Mouse (Mus musculus) kidney, postnatal 25 days (tissue): ENCODE measurements around the gene Mcrip2.
A peak's percentile ranks its signal among the peaks of the same experiment; 100 is the strongest.
"Not testable (repeated sequence)": the region's sequence is repeated elsewhere in the genome, so short reads cannot be mapped to it uniquely, and the experiment has no call there.

Experiments used
- DNase-seq, 2 experiments: peaks; one replicate each; pipeline ENCODE4 v3.0.0; 2021; ENCODE audit warnings: mixed read lengths in 2 of 2

Mcrip2 gene

GRCm38 (mm10) chr17:25880196-25880910, 11.8 kb upstream of the Mcrip2 start, which contains the start of gene Wfikkn1:
Gene Wfikkn1 (minus strand): TSS chr17:25880858.
- DNase-seq: peak in 1 of 2 experiments; percentile 62

GRCm38 (mm10) chr17:25879750-25880149, 11.2 kb upstream of the Mcrip2 start:
- DNase-seq: peak in 1 of 2 experiments; percentile 58

- peak; percentile 81 to 89 for DNase-seq
These were observed 10.7 kb upstream of the Mcrip2 start for GRCm38 (mm10) chr17:25879261-25879660.

- DNase-seq: peak in 1 of 2 experiments; percentile 45
These were observed 10.1 kb upstream of the Mcrip2 start for GRCm38 (mm10) chr17:25878611-25879180.

GRCm38 (mm10) chr17:25877741-25878610, 9.4 kb upstream of the Mcrip2 start:
- DNase-seq: peak in 1 of 2 experiments; percentile 65

- no peak for DNase-seq
These were observed 8.5 kb upstream of the Mcrip2 start for GRCm38 (mm10) chr17:25877025-25877424.

- peak; percentile 81 to 89 for DNase-seq
These were observed 7.9 kb upstream of the Mcrip2 start for GRCm38 (mm10) chr17:25876347-25876915.

- peak; percentile 92 to 95 for DNase-seq
These were observed 6.9 kb upstream of the Mcrip2 start for GRCm38 (mm10) chr17:25875171-25876136.

GRCm38 (mm10) chr17:25874721-25875170, 6.2 kb upstream of the Mcrip2 start, which contains the start of gene Mettl26:
Gene Mettl26 (plus strand): TSS chr17:25875074.
- DNase-seq: peak; percentile 91 to 98

- DNase-seq: no peak
These were observed 5.7 kb upstream of the Mcrip2 start for GRCm38 (mm10) chr17:25874148-25874720.

GRCm38 (mm10) chr17:25873405-25874147, 5.0 kb upstream of the Mcrip2 start:
- no peak for DNase-seq

- peak in 1 of 2 experiments; percentile 66 for DNase-seq
These were observed 4.1 kb upstream of the Mcrip2 start for GRCm38 (mm10) chr17:25872676-25873075.

GRCm38 (mm10) chr17:25871566-25871965, 3.0 kb upstream of the Mcrip2 start:
- not testable (repeated sequence) for DNase-seq

- no peak for DNase-seq
These were observed 1.4 kb upstream of the Mcrip2 start for GRCm38 (mm10) chr17:25869954-25870353.

- no peak for DNase-seq
These were observed 934 bp upstream of the Mcrip2 start for GRCm38 (mm10) chr17:25869498-25869897.

GRCm38 (mm10) chr17:25867836-25868600, 546 bp downstream of the Mcrip2 start:
- peak; percentile 83 to 91 for DNase-seq

GRCm38 (mm10) chr17:25867509-25867835, 1.1 kb downstream of the Mcrip2 start:
- DNase-seq: no peak

- peak; percentile 47 to 86 for DNase-seq
These were observed 2.4 kb downstream of the Mcrip2 start for GRCm38 (mm10) chr17:25866172-25866571.

- peak in 1 of 2 experiments; percentile 67 for DNase-seq
These were observed 3.3 kb downstream of the Mcrip2 start for GRCm38 (mm10) chr17:25865288-25865687.

- DNase-seq: peak; percentile 50 to 77
These were observed 4.3 kb downstream of the Mcrip2 start for GRCm38 (mm10) chr17:25864311-25864710.
